Mouse (Mus musculus) CH12.LX (cell line): ENCODE data around the gene 1700020L24Rik. TPM values are rescaled to one million over a fixed set of nuclear protein-coding genes. Genes with fewer than 3 reads are reported as not detected.

Experiments used
- DNase-seq: peaks from one replicate; pipeline ENCODE4 v3.0.0-alpha.2; 2013; ENCODE audit errors: extremely low read depth
- H3K27ac ChIP-seq: 2 replicates; pipeline ENCODE4 v1.5.1; 2012; ENCODE audit warnings: low read depth, mild to moderate bottlenecking, control low read depth, moderate library complexity; ENCODE audit not compliant: insufficient read depth
- H3K27me3 ChIP-seq: replicated peaks from 2 replicates; pipeline ENCODE3; 2012; ENCODE audit warnings: inconsistent platforms
- H3K36me3 ChIP-seq, 2 experiments: replicated peaks in 1 of 2; 2 replicates each; pipeline versions ENCODE3 to v1.6.1; 2012; ENCODE audit warnings: inconsistent platforms in 1 of 2, low read length in 1 of 2, mild to moderate bottlenecking in 1 of 2, mixed read lengths in 1 of 2, moderate library complexity in 1 of 2; ENCODE audit not compliant: control insufficient read depth in 1 of 2, insufficient read depth in 1 of 2
- H3K4me1 ChIP-seq, 2 experiments: 2 replicates each; pipeline ENCODE4 v1.6.1; 2012; ENCODE audit warnings: inconsistent platforms in 1 of 2, moderate library complexity in 1 of 2; ENCODE audit not compliant: insufficient read depth in 2 of 2, control insufficient read depth in 1 of 2
- H3K4me2 ChIP-seq: 2 replicates; pipeline ENCODE4 v1.6.1; 2012; ENCODE audit warnings: low read depth, mild to moderate bottlenecking, control low read depth; ENCODE audit not compliant: poor library complexity, insufficient read depth, severe bottlenecking
- H3K4me3 ChIP-seq, 3 experiments: fragments of 150-350 bp in 1 of 3; sonication (generic) in 1 of 3; replicated peaks in 1 of 3; 2 replicates each; pipeline versions ENCODE3 to v1.5.1; 2011 to 2012; ENCODE audit warnings: low read depth in 2 of 3, low read length in 2 of 3, mild to moderate bottlenecking in 2 of 3, moderate library complexity in 2 of 3, control low read depth in 1 of 3, improper control_type of control experiment in 1 of 3, inconsistent platforms in 1 of 3, mixed read lengths in 1 of 3; ENCODE audit not compliant: poor library complexity in 1 of 3
- H3K79me2 ChIP-seq: replicated peaks from 2 replicates; pipeline ENCODE4 v1.6.1; 2012; ENCODE audit warnings: mild to moderate bottlenecking, moderate library complexity; ENCODE audit not compliant: control insufficient read depth, poor library complexity, insufficient read depth, severe bottlenecking; ENCODE audit errors: extremely low read depth
- H3K9ac ChIP-seq: 2 replicates; pipeline ENCODE4 v1.6.1; 2012; ENCODE audit warnings: low read depth, mild to moderate bottlenecking, control low read depth, moderate library complexity; ENCODE audit not compliant: insufficient read depth
- H3K9me3 ChIP-seq: replicated peaks from 2 replicates; pipeline ENCODE3; 2012; ENCODE audit warnings: low read length, inconsistent platforms, mixed read lengths
- BHLHE40 ChIP-seq: IDR thresholded peaks from 2 replicates; pipeline ENCODE4 v1.6.1; 2011; ENCODE audit warnings: mild to moderate bottlenecking, low read depth, low read length, improper control_type of control experiment
- CHD1 ChIP-seq: IDR thresholded peaks from 2 replicates; pipeline ENCODE4 v1.6.1; 2012; ENCODE audit warnings: low read depth, low read length, improper control_type of control experiment, inconsistent platforms
- CHD2 ChIP-seq: IDR thresholded peaks from 2 replicates; pipeline ENCODE4 v1.6.1; 2011; ENCODE audit warnings: low read length, improper control_type of control experiment
- CTCF ChIP-seq, 2 experiments: IDR thresholded peaks in 1 of 2; conservative IDR thresholded peaks in 1 of 2; 2 replicates each; pipeline ENCODE4 v1.5.1; 2011 to 2012; ENCODE audit warnings: low read depth in 2 of 2, low read length in 2 of 2, improper control_type of control experiment in 1 of 2, inconsistent platforms in 1 of 2, mild to moderate bottlenecking in 1 of 2, moderate library complexity in 1 of 2
- E2F4 ChIP-seq: IDR thresholded peaks from 2 replicates; pipeline ENCODE4 v1.6.1; 2011; ENCODE audit warnings: low read depth, low read length, improper control_type of control experiment; ENCODE audit not compliant: insufficient replicate concordance
- ELF1 ChIP-seq: IDR thresholded peaks from 2 replicates; pipeline ENCODE4 v1.6.1; 2014; ENCODE audit warnings: low read depth, mild to moderate bottlenecking, inconsistent platforms, low read length, improper control_type of control experiment
- ETS1 ChIP-seq: conservative IDR thresholded peaks from 2 replicates; pipeline ENCODE4 v1.6.1; 2012; ENCODE audit warnings: low read depth, mild to moderate bottlenecking, inconsistent platforms, low read length, improper control_type of control experiment, moderate library complexity
- GABPA ChIP-seq: IDR thresholded peaks from 2 replicates; pipeline ENCODE4 v1.6.1; 2012; ENCODE audit warnings: low read depth, low read length, improper control_type of control experiment, inconsistent platforms; ENCODE audit not compliant: insufficient replicate concordance
- HCFC1 ChIP-seq: IDR thresholded peaks from 2 replicates; pipeline ENCODE4 v1.6.1; 2012; ENCODE audit warnings: low read depth, mild to moderate bottlenecking, inconsistent platforms, low read length, improper control_type of control experiment
- KAT2A ChIP-seq: IDR thresholded peaks from 2 replicates; pipeline ENCODE4 v1.6.1; 2012; ENCODE audit warnings: low read length, improper control_type of control experiment, inconsistent platforms; ENCODE audit not compliant: insufficient replicate concordance
- MAFK ChIP-seq: IDR thresholded peaks from 2 replicates; pipeline ENCODE4 v1.6.1; 2011; ENCODE audit warnings: low read length, improper control_type of control experiment; ENCODE audit not compliant: insufficient replicate concordance
- MAX ChIP-seq: IDR thresholded peaks from 2 replicates; pipeline ENCODE4 v1.6.1; 2011; ENCODE audit warnings: low read length, improper control_type of control experiment
- MAZ ChIP-seq: IDR thresholded peaks from 2 replicates; pipeline ENCODE4 v1.6.1; 2012; ENCODE audit warnings: low read depth, mild to moderate bottlenecking, inconsistent platforms, low read length, improper control_type of control experiment, moderate library complexity
- MEF2A ChIP-seq: IDR thresholded peaks from 2 replicates; pipeline ENCODE4 v1.6.1; 2014; ENCODE audit warnings: low read depth, mild to moderate bottlenecking, inconsistent platforms, low read length, improper control_type of control experiment, borderline replicate concordance
- MXI1 ChIP-seq: IDR thresholded peaks from 2 replicates; pipeline ENCODE4 v1.6.1; 2011; ENCODE audit warnings: mild to moderate bottlenecking, low read depth, low read length, improper control_type of control experiment
- NELFE ChIP-seq: IDR thresholded peaks from 2 replicates; pipeline ENCODE4 v1.6.1; 2011; ENCODE audit warnings: low read depth, low read length, improper control_type of control experiment
- NRF1 ChIP-seq: IDR thresholded peaks from 2 replicates; pipeline ENCODE4 v1.6.1; 2014; ENCODE audit warnings: low read depth, mild to moderate bottlenecking, inconsistent platforms, low read length, improper control_type of control experiment, moderate library complexity
- POLR2A ChIP-seq: IDR thresholded peaks from 2 replicates; pipeline ENCODE4 v1.6.1; 2011; ENCODE audit warnings: low read depth, mild to moderate bottlenecking, improper control_type of control experiment, low read length
- POLR2AphosphoS2 ChIP-seq: IDR thresholded peaks from 2 replicates; pipeline ENCODE4 v1.6.1; 2011; ENCODE audit warnings: low read depth, low read length, improper control_type of control experiment
- RAD21 ChIP-seq: IDR thresholded peaks from 2 replicates; pipeline ENCODE4 v1.6.1; 2011; ENCODE audit warnings: low read depth, mild to moderate bottlenecking, low read length, improper control_type of control experiment, moderate library complexity
- RCOR1 ChIP-seq: conservative IDR thresholded peaks from 2 replicates; pipeline ENCODE4 v1.6.1; 2012; ENCODE audit warnings: low read depth, mild to moderate bottlenecking, inconsistent platforms, low read length, improper control_type of control experiment
- SIN3A ChIP-seq: IDR thresholded peaks from 2 replicates; pipeline ENCODE4 v1.6.1; 2012; ENCODE audit warnings: low read length, improper control_type of control experiment, inconsistent platforms
- SMC3 ChIP-seq: IDR thresholded peaks from 2 replicates; pipeline ENCODE4 v1.6.1; 2011; ENCODE audit warnings: low read depth, low read length, improper control_type of control experiment
- TBP ChIP-seq: conservative IDR thresholded peaks from 2 replicates; pipeline ENCODE4 v1.6.1; 2011; ENCODE audit warnings: low read depth, low read length, improper control_type of control experiment
- TCF12 ChIP-seq: IDR thresholded peaks from 2 replicates; pipeline ENCODE4 v1.6.1; 2014; ENCODE audit warnings: low read depth, mild to moderate bottlenecking, inconsistent platforms, low read length, improper control_type of control experiment
- UBTF ChIP-seq: IDR thresholded peaks from 2 replicates; pipeline ENCODE4 v1.6.1; 2012; ENCODE audit warnings: low read depth, mild to moderate bottlenecking, inconsistent platforms, low read length, improper control_type of control experiment, moderate library complexity
- USF1 ChIP-seq: IDR thresholded peaks from 2 replicates; pipeline ENCODE4 v1.6.1; 2014; ENCODE audit warnings: low read depth, mild to moderate bottlenecking, inconsistent platforms, low read length, improper control_type of control experiment
- ZC3H11A ChIP-seq: IDR thresholded peaks from 2 replicates; pipeline ENCODE4 v1.6.1; 2012; ENCODE audit warnings: low read depth, mild to moderate bottlenecking, inconsistent platforms, low read length, improper control_type of control experiment
- ZKSCAN1 ChIP-seq: IDR thresholded peaks from 2 replicates; pipeline ENCODE4 v1.6.1; 2012; ENCODE audit warnings: low read depth, inconsistent platforms, low read length, improper control_type of control experiment, borderline replicate concordance
- ZMIZ1 ChIP-seq: IDR thresholded peaks from 2 replicates; pipeline ENCODE4 v1.6.1; 2012; ENCODE audit warnings: low read depth, mild to moderate bottlenecking, inconsistent platforms, low read length, improper control_type of control experiment
- ZNF384 ChIP-seq: IDR thresholded peaks from 2 replicates; pipeline ENCODE4 v1.6.1; 2012; ENCODE audit warnings: low read depth, low read length, improper control_type of control experiment, inconsistent platforms
- dilution Hi-C: fragments of 300-500 bp; cut with MboI; formaldehyde crosslinking; loops from 2 replicates; pipeline ENCODE4 v1.14.3; 2020; ENCODE audit warnings: low sequenced_read_pairs; ENCODE audit not compliant: extremely low pct_unique_long_range_greater_than_20kb, extremely low pct_ligation_motif_present
- in situ Hi-C: fragments of 300-500 bp; cut with MboI; formaldehyde crosslinking; loops from 3 replicates; pipeline ENCODE4 v1.14.3; 2019; ENCODE audit warnings: low sequenced_read_pairs, low pct_ligation_motif_present, low pct_unique_long_range_greater_than_20kb, mixed read lengths
- polyA plus RNA-seq: library from polyadenylated mRNA; unstranded; fragments of >175 nt; gene quantifications from 2 replicates; pipeline ENCODE4 v1.2.1, GENCODE M21; 2012; ENCODE audit warnings: low read depth; ENCODE audit not compliant: insufficient read length
- total RNA-seq, 2 experiments: library from RNA; depleted of rRNA; stranded (reverse); fragments of 300-350 nt in 1 of 2; fragments of >200 nt in 1 of 2; gene quantifications; 2 replicates each; pipeline ENCODE4 v1.2.3; 2012 to 2014

Gene 1700020L24Rik
- total and polyA plus RNA-seq, 3 experiments: 0.21 to 0.40 TPM; not detected in 1

- Histone ChIP-seq H3K27ac (peak overlapping the region; percentile 50), H3K9ac (peak overlapping the region; percentile 84), H3K27me3 (peaks cover 3% of the 10 kb centered on the region), H3K4me1 (peaks cover 5 to 45% of the 10 kb centered on the region in 2 experiments), H3K4me3 (peak overlapping the region; percentile 73 to 91 (median 75)), H3K36me3 (peaks cover 12 to 30% of the 10 kb centered on the region in 2 experiments), H3K9me3 (peaks cover 7% of the 10 kb centered on the region), H3K4me2 (peak overlapping the region; percentile 97), H3K79me2 (peaks cover 49% of the 10 kb centered on the region)
- TF ChIP-seq MAX (peak; percentile 2; the same call in 1 of the 2 replicates), E2F4 (no peak), CHD2 (0 out of 2 replicates have a peak, but pooled peaks have one; percentile 1), UBTF (0 out of 2 replicates have a peak, but pooled peaks have one; percentile 34), ETS1 (0 out of 2 replicates have a peak, but pooled peaks have one; percentile 4), ZNF384 (no peak), RAD21 (no peak), SIN3A (peak; percentile 13; the same call in 1 of the 2 replicates), NRF1 (peak; percentile 10; the same call in 1 of the 2 replicates), USF1 (no peak), MEF2A (no peak), ZKSCAN1 (no peak), MAFK (no peak), POLR2A (no peak), CHD1 (no peak), GABPA (no peak; the same call in 1 of the 2 replicates), ELF1 (no peak), CTCF (conservative IDR thresholded peaks at IDR 0.05 in 1 of 2, IDR thresholded peaks at IDR 0.05 in 1 of 2; ENCODE audit: low read depth in 2 of 2, low read length in 2 of 2) (no peak), KAT2A (no peak), MXI1 (peak; percentile 70; the same call in 1 of the 2 replicates), SMC3 (no peak), NELFE (no peak), ZMIZ1 (no peak), RCOR1 (peak; percentile 10; the same call in 1 of the 2 replicates), BHLHE40 (no peak), POLR2AphosphoS2 (no peak; the same call in 1 of the 2 replicates), MAZ (peak; percentile 23; the same call in 1 of the 2 replicates), TCF12 (no peak), TBP (no peak), ZC3H11A (no peak), HCFC1 (0 out of 2 replicates have a peak, but pooled peaks have one; percentile 24)
- dilution Hi-C loops (no loop called here), in situ Hi-C loops (no loop called here)
- DNase-seq: peak; percentile 28
Measured at GRCm38 (mm10) chr11:83473235-83474016, 35.9 kb downstream of the 1700020L24Rik start.
